ENCODE assay signal across 20 mouse cellular contexts in genomic region chr16:18730640-18731039, GRCm38 (mm10). TPM values are rescaled to one million over a fixed set of nuclear protein-coding genes. Genes with fewer than 3 reads are reported as not detected.
"Had no signal": no experiment of that assay in that cellular context is flagged by ENCODE, and none has a peak within 500 bp of the region (broad histone marks: within the 10 kb centered on the region; RNA-seq: fewer than 3 reads in every experiment).

No protein-coding gene starts in this region.

- H3K4me2 ChIP-seq: kidney, embryonic 15.5 days; limb, embryonic 15.5 days; liver, embryonic 11.5 days; midbrain, embryonic 12.5 days; midbrain, embryonic 15.5 days; neural tube, embryonic 12.5 days; neural tube, embryonic 15.5 days; stomach, embryonic 15.5 days had no signal

- ATAC-seq: liver, postnatal 0 days; midbrain, embryonic 15.5 days had no signal

- H3K4me3 ChIP-seq: kidney, embryonic 15.5 days; limb, embryonic 15.5 days; midbrain, embryonic 12.5 days; midbrain, embryonic 15.5 days; neural tube, embryonic 12.5 days; neural tube, embryonic 15.5 days; stomach, embryonic 15.5 days had no signal

- H3K9ac ChIP-seq: kidney, embryonic 15.5 days; limb, embryonic 15.5 days; liver, embryonic 14.5 days; liver, postnatal 0 days; midbrain, embryonic 12.5 days; midbrain, embryonic 15.5 days; neural tube, embryonic 12.5 days; neural tube, embryonic 15.5 days; stomach, embryonic 15.5 days had no signal

- DNase-seq: kidney, adult 11 months; kidney, adult 8-10 months; kidney, postnatal 10 days; kidney, postnatal 36 days; liver, postnatal 0 days; lung, postnatal 10 days; right cerebral cortex, postnatal 25 days; spleen, adult 18-20 months; thymus, postnatal 25 days had no signal

- H3K36me3 ChIP-seq: kidney, embryonic 15.5 days; limb, embryonic 15.5 days; midbrain, embryonic 12.5 days; midbrain, embryonic 15.5 days; neural tube, embryonic 12.5 days; neural tube, embryonic 15.5 days; stomach, embryonic 15.5 days had no signal

- H3K9me3 ChIP-seq: kidney, embryonic 15.5 days; limb, embryonic 15.5 days; midbrain, embryonic 12.5 days; midbrain, embryonic 15.5 days; neural tube, embryonic 12.5 days; neural tube, embryonic 15.5 days; stomach, embryonic 15.5 days had no signal

- H3K4me1 ChIP-seq: limb, embryonic 15.5 days; midbrain, embryonic 12.5 days; midbrain, embryonic 15.5 days; neural tube, embryonic 12.5 days; neural tube, embryonic 15.5 days had no signal

- H3K27ac ChIP-seq: kidney, embryonic 15.5 days; limb, embryonic 15.5 days; liver, embryonic 14.5 days; macrophage; midbrain, embryonic 12.5 days; midbrain, embryonic 15.5 days; neural tube, embryonic 12.5 days; neural tube, embryonic 15.5 days; stomach, embryonic 15.5 days had no signal

- H3K27me3 ChIP-seq: limb, embryonic 15.5 days; midbrain, embryonic 12.5 days; midbrain, embryonic 15.5 days; neural tube, embryonic 12.5 days; neural tube, embryonic 15.5 days; stomach, embryonic 15.5 days had no signal

RNA-seq across cellular contexts. Expression of gene Cldn5, which starts 46.0 kb away (rescaled TPM):
- total RNA-seq: megakaryocyte, adult 5-6 weeks had no signal
- polyA plus RNA-seq: macrophage had no signal
